Mouse (Mus musculus) duodenum, adult 2 months (tissue): Measurements from ENCODE around the gene Nfasc. TPM values are rescaled to one million over a fixed set of nuclear protein-coding genes. Genes with fewer than 3 reads are reported as not detected.

Experiments
- polyA plus RNA-seq: library from polyadenylated mRNA; depleted of rRNA; stranded (reverse); fragments of >200 nt; gene quantifications from 2 replicates; pipeline ENCODE4 v1.2.3, GENCODE M21; 2012; ENCODE audit warnings: low replicate concordance; rRNA removed

The Nfasc gene
- 0.37 and 1.0 TPM in 2 replicates for polyA plus RNA-seq

GRCm38 (mm10) chr1:132741175-132741997 lies at the start of gene Nfasc:
Nfasc (minus strand) TSS chr1:132741797.

GRCm38 (mm10) chr1:132542762-132543306 lies 198.8 kb downstream of the Nfasc start, which contains the start of gene Cntn2:
Cntn2 (minus strand) TSS chr1:132543256.

Other genes with a start within 250 kb of the Nfasc start
- 0.94 and 1.1 TPM in 2 replicates for gene Tmem81, start 235.6 kb downstream of the Nfasc start, polyA plus RNA-seq
- 0.06 and 0.22 TPM in 2 replicates for gene Cntn2, start 198.5 kb downstream of the Nfasc start, polyA plus RNA-seq
- gene Lrrn2, start 138.5 kb upstream of the Nfasc start, polyA plus RNA-seq, result 1.4 and 1.6 TPM in 2 replicates